Mouse (Mus musculus): ENCODE results near the gene Ncs1.

Gene Ncs1

GRCm38 (mm10) chr2:31245491-31246141 is at the start of gene Ncs1:
Gene Ncs1, plus strand, starts transcription at chr2:31245823.
- peak; percentile 68 to 85 for DNase-seq

DNA sequence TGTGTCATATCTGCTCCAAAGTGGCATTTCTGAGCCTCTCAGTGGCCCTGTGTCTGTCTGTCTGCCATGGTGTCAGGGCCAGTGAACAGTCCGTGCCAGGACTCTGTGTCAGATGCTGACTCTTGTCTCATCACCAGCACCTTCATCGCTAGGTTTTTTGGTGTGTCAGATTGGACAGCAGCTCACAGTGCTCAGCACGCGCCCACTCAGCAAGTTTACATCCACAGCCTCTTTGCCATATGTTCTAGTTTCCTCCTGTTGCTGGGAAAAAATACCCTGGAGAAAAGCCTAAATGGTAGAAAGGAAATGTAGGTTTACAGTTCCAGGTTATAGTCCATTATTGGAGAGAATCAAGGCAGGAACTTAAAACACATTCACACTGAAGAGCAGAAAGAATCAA is 47.0 kb upstream of the Ncs1 start:
- no peak for DNase-seq

DNA sequence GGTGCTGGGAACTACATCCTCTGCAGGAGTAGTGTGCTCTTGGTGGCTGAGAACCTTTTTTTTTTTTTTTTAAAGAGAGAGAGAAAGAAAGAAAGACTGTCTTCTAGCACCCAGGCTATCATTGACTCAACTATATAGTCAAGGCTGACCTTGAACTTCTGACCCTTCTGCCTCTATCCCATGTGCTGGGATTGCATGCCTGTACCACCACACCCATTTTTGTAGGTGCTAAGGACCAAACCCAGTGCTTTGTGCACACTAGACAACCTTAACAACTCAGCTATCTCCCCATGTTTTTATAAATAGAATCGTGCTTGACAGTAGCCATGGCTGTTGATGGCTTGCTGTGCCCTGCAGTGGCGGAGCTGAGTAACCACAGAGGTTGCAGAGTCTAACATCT is 45.6 kb upstream of the Ncs1 start:
- DNase-seq = no peak

DNA sequence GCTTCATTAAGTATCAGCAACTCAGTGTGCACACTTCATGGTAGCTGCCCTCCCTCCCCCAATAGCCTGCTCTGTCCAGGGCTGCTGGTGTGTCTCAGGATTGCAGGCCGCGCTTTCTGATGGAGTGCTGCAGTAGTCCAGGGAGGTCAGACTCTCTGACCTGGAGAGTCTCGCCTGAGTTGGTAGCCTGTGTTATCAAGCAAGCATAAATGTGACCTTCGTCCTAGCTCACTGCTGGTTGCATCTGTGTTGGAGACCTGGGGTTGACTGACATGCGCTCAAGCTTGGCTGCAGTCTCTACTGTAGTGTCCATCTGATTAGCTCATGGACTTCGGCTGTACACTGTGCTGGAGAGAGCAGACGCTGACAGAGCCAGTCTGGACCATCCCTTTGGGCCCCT is 43.8 kb upstream of the Ncs1 start:
- DNase-seq = peak in 1 of 2 experiments; percentile 12

DNA sequence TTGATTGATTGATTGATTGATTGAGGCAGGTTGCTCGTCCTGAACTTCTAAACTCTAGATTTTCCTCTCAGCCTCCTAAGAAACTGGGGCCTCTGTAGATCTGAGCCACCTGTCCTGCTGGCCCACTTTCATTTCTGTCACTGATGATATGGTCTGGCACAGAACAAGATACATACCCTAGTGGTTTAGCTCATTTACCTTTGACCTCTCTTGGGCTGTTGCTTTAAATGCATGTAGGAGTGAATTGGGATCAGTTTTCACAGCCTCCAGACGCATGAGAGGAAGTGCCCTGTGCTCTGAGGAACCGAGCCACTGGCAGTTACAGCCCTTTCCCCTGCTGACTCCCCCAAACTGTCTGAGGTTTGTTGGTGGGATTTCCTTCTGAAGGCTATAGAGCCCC is 43.3 kb upstream of the Ncs1 start:
- DNase-seq = no peak

- DNase-seq = no peak
These were observed 42.7 kb upstream of the Ncs1 start for GRCm38 (mm10) chr2:31202956-31203355.

GRCm38 (mm10) chr2:31204677-31205076 is 40.9 kb upstream of the Ncs1 start:
- DNase-seq = no peak

DNA sequence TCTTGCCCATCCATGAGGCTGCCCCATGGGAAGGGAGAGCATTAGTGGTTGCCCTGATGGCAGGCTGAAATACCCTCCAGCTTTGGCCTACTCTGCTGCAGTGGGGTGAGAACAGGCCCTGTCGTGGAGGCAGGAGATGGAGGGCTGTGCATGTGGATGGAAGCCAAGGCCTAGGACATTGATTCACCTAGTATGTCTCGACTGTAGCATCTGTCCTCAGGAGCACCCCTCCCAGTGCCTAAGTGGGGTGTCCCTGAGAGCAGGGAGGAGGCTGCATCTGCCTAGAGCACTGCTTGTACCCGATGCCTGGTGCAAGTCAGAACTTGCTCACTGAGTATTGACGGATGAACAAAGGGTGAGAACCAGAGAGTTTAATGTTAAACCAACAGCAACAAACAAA is 39.4 kb upstream of the Ncs1 start:
- no peak for DNase-seq

- no peak for DNase-seq
These were observed 38.7 kb upstream of the Ncs1 start for GRCm38 (mm10) chr2:31206882-31207281.

DNA sequence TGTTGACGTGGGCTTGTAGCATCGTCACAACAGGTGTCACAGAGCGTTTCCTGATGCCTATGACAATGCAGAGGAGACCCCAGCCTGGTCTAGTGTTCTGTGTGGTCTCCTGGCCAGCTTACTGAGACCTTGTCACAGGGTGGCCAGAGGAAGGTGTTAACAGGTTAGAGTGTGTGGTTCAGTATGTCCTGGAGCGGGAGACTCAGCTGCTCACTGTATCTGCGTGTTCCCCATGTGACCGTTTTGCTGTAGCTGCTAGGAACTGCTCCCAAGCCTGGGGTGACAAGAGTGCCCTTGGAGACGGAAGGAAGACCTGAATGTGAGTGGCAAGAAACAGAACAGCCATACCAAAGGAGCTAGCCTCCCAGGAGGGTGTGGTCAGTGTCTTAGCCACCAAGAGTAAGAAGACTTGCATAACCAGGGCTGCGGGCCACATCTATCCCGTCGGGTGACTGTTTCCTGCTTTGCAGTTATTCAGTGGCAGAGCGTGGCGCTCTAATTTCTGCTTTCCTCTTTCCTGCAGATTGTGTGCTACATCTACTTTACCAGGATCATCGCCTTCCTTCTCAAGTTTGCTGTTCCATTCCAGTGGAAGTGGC is 37.0 kb upstream of the Ncs1 start:
- no peak for DNase-seq

- DNase-seq = peak in 1 of 2 experiments; percentile 26
These were observed 36.1 kb upstream of the Ncs1 start for GRCm38 (mm10) chr2:31209525-31209924.

DNA sequence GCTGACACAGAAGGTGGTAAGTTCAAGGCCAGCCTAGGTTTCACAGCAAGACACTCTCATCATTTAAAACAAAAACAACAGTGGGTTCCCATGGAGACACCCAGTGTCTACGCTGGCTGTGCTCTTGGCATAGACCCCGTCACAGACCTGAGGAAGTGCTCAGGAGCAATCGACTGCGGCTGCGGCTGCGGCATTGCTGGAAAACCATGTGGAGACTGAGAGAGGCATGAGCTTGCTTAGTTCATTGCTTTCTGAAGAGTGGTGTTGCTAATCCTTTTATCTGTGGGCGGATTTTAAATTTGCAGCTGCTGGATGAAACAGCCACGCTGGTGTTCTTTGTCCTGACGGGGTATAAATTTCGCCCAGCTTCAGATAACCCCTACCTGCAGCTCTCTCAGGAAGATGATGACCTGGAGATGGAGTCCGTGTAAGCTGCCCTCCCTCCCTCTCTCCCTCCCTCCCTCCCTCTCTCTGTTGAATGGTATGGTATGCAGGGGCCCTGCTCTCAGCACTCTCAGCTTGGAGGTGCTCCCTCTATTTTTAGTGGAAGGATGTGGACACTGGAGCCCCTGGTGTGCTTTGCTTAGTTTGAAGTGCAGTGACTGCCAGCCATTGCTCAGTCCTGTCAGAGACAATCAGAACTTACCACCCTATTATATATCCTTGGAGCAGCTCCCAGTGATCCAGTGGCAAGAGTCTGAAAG is 35.3 kb upstream of the Ncs1 start:
- no peak for DNase-seq

- DNase-seq = no peak
These were observed 34.4 kb upstream of the Ncs1 start for GRCm38 (mm10) chr2:31211204-31211603.

DNA sequence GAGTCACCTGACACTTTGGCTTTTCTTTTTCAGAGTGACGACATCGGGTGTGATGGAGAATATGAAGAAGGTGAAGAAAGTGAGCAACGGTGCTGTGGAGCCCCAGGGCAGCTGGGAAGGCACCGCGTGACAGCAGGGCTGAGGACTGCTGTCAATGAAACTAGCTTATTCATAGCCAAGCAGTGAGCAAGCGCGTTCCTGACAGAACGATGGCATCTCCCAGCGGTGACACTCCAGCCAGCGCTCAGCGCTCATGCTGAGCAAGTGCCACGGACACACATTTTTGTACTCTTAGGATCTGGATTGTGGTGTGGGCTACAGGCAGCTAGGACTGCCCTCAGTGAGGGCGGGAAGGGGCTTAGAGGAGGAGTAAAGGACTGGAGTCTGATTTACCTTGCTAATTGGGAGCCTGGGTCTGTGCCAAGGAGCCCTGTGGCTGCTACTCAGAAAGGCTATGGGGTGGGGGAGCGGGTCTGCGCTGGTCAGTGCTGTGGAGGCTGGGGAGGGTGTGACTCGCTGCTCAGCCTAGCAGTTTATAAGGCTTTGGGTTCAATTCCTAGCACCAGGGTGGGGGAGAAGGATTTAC is 31.3 kb upstream of the Ncs1 start:
- no peak for DNase-seq

DNA sequence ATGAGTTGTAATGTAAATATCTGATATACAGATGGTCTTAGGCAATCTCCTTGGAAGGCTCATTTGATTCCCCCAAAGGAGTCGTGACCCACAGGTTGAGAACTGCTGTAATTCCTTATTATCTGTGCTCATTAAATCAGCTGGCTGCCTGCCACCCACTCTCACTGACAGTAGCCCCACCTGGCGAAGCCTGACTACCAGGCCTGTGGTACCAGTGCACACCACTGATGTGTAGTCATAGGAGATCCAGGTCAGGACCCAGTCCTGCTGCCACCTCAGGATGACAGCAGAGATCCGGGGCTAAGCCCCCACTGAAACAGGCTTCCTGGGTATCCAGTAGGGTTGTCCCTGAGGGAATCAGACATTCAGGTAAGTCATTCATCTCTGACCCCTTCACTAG is 27.0 kb upstream of the Ncs1 start:
- no peak for DNase-seq

DNA sequence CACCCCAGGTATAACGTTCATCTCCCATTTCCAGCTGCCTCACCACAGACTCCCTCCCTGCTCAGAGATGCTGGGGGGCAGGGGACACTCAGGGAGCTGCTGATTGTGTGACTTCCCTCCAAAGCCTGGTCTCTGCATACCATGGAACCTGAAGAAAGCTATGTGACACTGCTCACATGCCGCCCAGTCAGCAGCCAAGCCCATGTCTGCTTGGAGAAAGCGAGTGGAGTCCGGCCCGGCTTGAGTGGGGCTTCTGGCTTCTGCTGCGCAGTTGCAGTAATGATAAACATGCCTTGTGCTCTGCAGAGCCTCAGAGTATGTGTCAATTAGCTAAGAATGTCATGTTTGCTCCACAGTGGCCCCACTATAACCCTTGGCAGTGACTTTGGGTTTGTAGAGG is 26.2 kb upstream of the Ncs1 start:
- DNase-seq = no peak

- no peak for DNase-seq
These were observed 24.8 kb upstream of the Ncs1 start for GRCm38 (mm10) chr2:31220844-31221243.

- no peak for DNase-seq
These were observed 24.0 kb upstream of the Ncs1 start for GRCm38 (mm10) chr2:31221582-31221981.

- no peak for DNase-seq
These were observed 16.8 kb upstream of the Ncs1 start for GRCm38 (mm10) chr2:31228768-31229311.

- DNase-seq = peak; percentile 20 to 51
These were observed 6.4 kb upstream of the Ncs1 start for GRCm38 (mm10) chr2:31239203-31239696.

GRCm38 (mm10) chr2:31239833-31240232 is 5.8 kb upstream of the Ncs1 start:
- DNase-seq = no peak

DNA sequence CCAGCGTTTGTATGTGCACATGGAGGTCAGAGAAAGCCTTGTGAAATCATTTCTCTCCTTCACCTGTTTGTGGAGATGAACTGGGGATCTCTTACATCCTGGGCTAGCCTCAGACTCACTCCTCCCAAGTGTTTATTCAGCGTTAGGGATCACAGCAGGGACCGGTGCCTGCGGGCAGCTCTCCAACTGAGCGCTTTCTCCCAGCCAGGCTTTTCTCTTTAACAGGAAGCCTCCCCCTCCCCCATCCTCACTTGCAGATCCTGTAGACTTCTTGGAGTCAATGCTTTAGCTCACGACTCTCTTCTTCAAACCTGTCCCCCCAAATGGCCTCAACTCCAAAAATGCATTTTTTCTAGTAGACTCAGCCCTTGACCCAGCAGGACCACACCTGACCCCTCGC is 4.0 kb upstream of the Ncs1 start:
- peak in 1 of 2 experiments; percentile 41 for DNase-seq

GRCm38 (mm10) chr2:31244216-31244615 is 1.4 kb upstream of the Ncs1 start:
- DNase-seq = peak in 1 of 2 experiments; percentile 41
